Mouse (Mus musculus) urinary bladder, postnatal 25 days (tissue): ENCODE results near the gene Surf4.
A peak's percentile ranks its signal among the peaks of the same experiment; 100 is the strongest.

Experiments used
- DNase-seq: peaks from one replicate; pipeline ENCODE4 v3.0.0; 2022; ENCODE audit warnings: low spot score

Gene Surf4

DNA sequence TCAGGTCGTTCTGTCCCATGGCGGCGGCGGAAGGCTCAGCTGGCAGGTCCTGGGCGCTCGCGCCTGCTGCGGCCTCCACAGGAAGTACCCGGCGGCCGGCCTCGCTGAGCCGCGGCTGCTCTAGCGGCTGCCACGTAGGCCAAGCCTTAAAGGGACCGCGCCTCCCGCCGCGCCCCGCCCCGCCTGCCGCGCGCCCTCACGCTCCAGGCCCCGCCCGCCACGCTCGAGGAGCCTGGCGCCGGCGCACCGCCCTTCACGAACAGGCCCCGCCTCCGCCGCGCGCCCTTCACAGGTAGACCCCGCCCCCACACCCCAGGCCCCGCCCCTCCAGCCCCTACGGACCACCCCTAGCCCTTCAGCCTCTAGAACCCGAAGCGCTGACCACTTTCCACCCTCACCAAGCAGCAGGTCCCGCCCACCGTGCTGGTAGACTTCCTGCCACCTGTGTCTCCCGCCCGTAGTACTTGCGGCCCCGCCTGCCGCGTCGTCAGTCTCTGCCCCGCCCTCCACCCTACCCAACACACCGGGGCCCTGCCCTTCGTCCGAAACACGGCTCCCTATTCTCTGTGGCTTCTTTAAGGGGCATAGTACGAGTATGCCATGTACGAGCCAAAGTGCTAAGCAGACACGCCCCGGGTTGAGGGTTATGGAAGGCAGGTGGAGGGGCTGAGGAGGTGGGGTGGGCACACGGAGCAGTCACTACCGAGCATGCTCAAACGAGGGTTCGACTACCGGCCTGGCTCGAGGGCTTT is at the start of gene Surf4, which contains the start of gene Stkld1:
Gene Surf4 (minus strand): TSS at position 625 of the 752 bp plus-strand sequence.
Gene Stkld1 (plus strand): TSS at position 744 of the 752 bp plus-strand sequence.
- DNase-seq, result peak; percentile 89

DNA sequence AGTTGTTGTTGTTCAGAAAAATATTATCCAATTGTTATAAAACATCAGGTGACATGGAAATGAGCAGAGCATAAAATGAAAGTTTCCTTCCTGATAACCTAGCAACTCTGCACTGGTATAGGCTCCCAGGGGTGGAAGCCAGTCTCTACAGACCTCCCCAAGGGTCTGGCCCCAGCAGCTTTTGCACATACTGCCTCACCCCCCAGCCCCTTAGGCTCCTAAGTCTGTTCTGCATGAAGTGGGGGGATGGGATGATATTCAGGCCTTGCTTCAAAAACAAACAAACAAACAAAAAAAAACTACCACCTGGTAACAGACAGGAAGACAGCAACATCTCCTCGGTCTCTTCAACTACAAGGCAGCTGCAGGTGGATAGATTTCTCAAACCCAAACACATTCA is 46.6 kb upstream of the Surf4 start:
- DNase-seq, result no peak

GRCm38 (mm10) chr2:26973960-26974359 is 40.2 kb upstream of the Surf4 start:
- no peak for DNase-seq

DNA sequence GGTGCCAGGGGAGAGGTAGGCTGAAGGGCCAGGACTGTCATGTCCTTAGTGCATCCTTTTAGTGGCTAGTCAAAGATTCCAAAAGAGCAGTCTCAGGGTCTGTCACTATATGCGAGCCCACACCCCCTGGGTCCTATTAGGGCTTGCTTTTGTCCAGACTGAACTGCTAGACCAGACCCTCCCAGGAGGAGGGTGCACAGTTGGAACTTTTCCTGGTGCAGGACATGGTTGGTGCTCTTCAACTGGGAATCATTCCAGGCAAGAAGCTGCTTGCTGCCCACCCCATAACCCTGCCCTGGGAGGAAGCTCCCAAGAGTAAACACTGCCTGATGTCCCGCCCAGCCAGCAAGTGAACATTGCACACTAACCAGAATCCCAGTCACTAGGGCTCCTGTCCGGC is 39.4 kb upstream of the Surf4 start, which contains the start of gene Adamts13:
Gene Adamts13 (plus strand): TSS at position 301 of the 400 bp plus-strand sequence.
- no peak for DNase-seq

- DNase-seq, result no peak
Measured at GRCm38 (mm10) chr2:26967262-26967661, 33.5 kb upstream of the Surf4 start.

GRCm38 (mm10) chr2:26964724-26965370 is 31.1 kb upstream of the Surf4 start:
- DNase-seq, result no peak

DNA sequence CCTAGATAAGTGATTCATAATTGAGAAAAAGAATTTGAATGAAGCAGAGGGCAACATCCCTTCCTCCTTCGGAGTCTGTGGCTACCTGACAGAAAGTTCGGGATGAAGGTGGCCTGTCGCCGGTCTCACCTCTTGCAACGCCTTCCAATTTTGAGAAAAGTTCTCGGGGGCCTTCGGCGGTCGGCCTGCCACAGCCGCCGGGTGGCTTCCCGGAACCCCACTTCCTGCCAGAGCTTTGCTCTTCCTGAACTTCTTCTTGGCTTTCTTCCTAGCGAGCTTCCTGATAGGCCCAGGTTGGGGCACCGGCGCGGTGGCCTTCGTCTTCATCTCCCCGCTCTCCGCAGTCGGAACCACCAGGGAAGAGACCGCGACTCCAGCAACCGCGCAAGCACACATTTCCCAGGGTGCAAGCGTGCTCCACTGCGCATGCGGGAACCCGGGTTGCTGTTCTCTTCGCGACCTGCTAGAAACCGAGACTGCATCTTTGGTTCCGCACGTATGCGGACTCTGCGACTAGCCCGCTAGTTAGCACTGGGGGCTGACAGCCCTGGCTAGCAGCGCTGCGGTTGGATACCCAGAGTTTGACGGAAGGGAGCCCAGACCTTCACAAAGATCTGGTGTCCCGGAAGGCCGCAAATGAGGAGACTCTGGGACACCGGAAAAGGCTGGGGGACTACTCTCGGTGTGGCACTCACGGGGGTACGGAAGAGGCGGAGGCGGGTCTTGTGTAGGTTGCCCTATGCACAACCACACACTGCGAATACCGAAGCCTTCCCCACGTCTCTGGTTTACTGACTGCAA is 30.4 kb upstream of the Surf4 start, which contains the start of gene Rexo4:
Gene Rexo4 (minus strand): TSS at position 464 of the 801 bp plus-strand sequence.
- peak; percentile 92 for DNase-seq

- DNase-seq, result no peak
Measured at GRCm38 (mm10) chr2:26960756-26961155, 27.0 kb upstream of the Surf4 start.

- no peak for DNase-seq
Measured at GRCm38 (mm10) chr2:26957488-26957859, 23.7 kb upstream of the Surf4 start.

DNA sequence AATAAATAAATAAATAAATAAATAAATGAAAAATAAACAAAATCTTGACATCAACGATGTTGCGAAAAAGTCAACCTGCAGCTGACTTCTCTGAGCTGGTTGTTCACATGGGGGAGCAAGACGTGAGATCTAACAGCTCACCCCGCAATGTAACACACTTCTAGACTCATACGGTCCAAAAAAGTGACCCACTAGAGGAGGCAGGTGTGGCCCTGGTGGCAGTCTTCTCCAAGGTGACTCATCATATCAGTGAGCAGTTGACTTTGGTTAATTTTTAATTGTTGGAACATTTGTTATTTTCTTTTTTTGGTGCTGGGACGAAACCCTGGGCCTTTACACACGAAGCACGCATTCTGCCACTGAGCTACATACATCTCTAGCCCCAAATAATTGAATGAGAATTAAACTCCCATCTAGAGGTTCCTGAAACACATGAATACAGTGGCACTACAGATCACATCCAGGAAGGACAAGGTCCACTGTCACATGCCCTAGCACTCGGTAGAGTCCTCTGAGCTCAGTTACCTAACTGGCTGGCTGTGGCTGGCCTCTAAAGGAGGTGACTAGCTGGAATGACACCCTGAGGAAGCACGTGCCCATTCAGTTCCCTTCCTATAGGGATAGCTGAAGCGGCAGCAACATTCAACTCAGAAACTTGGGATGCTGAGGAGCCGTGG is 23.2 kb upstream of the Surf4 start:
- no peak for DNase-seq

GRCm38 (mm10) chr2:26954735-26955395 is 21.1 kb upstream of the Surf4 start:
- DNase-seq, result no peak

DNA sequence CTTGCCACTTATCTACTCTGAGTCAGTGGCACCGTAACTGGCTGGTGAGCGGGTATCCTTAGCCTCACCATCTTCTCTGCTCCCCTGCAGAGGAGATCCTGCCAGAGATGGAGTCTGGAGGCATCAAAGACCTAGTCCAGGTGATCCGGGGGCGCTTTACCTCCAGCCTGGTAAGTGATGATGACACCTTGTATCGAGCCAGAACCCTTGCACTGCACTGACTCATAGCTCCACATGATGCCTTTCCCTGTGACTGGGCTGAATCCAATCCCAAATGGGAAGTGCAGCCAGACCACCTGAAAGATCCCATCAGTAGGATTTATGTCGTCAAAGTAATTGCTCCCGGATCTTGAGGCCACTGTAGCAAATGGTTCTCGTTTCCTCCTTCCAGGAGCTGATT is 19.1 kb upstream of the Surf4 start:
- no peak for DNase-seq

DNA sequence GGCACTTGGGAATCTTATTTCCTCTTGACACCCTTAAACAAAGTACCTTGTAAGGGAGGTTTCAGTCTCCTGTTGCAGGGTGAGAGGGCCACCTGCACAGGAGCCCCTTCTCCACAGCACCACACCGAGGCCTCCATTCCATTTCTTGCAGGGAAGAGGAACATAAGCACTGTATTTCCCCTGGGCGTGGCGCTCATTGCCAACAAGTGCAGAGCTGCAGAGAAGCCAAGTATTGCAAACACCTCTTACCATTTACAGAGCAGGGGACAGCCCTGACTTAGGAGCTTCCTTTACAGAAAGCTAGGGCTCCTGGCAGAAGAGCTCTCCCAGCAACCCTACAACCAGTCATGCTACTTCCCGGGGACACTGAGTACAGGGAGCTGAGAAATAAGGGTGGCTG is 18.5 kb upstream of the Surf4 start:
- no peak for DNase-seq

- no peak for DNase-seq
Measured at GRCm38 (mm10) chr2:26951346-26951905, 17.7 kb upstream of the Surf4 start.

DNA sequence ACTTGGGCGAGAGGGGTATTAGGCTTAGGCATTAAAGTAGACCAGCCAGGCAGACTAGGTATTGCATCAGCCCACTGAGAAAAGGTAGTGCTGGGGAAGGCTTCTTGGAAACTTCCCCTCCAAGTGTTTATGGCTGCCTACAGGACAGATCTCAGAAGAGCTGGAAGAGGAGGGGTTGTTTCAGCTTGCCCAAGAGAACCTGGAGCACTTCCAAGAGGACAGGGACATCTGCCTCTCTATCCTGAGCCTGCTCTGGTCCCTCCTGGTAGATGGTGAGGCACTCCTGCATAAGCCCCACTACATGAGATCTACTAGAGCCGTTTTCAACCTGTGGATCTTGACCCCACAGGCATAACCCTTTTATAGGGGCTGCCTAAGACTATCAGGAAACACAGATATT is 16.7 kb upstream of the Surf4 start:
- DNase-seq, result no peak

GRCm38 (mm10) chr2:26943253-26943652 is 9.5 kb upstream of the Surf4 start:
- no peak for DNase-seq

GRCm38 (mm10) chr2:26941539-26941938 is 7.8 kb upstream of the Surf4 start:
- DNase-seq, result no peak

DNA sequence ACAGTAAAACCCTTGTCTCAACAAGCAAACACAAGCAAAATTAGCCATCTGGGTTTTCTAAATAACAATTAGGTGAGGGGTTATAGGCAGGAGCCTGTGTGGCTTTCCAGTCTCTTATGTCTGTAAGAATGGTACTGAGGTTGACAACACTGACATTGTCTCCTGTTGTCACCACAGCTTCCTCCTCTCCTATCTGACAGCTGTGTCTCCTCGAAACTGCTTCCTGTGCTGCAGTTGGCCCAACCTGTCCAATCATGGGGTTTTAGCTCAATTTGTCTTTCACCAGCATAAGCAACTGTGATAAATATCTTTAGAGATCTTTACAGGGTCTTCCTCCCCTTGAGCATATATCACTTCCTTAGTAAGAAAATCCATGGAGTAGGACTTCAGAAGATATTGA is 2.7 kb upstream of the Surf4 start:
- DNase-seq, result no peak

GRCm38 (mm10) chr2:26935286-26935685 is 1.6 kb upstream of the Surf4 start:
- no peak for DNase-seq

DNA sequence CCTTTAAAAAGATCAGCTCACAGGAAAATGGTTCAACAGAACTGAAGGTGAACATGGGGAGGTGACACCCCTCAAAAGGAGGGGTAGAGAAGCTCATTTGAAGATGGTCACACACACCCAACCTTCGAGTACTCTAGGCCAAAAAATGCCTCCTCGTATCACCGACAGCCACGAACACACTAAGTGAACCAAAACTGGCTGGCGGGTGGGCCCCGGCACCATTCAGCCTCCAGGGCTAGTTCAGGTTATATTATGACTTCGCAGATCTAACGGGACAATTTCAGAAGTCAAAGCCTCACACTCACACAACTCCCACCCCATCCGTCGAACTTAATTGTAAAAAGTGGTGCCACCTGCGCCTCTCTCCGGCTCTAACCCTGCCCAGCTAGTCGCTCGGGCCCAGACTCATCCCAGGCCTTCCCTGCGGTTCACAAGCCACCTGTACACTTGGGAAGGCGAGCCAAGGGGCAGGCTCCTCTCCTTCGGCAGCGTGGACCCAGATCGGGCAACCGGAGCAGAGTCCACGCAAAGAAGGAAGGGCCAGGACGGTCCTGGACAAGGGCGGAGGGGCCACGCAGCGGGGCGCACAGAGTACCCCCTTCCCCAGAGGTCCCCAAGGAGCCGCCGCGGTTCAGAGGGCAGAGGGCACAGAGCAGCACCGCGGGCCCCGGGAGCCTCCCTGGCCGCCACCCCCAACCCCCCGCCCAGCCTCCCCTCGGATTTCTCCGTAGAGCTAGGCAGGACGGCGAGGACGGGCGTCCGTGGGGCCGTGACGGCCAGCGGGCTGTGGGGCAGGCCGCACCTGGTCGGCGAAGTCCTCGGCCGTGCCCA is 1.0 kb downstream of the Surf4 start:
- no peak for DNase-seq
